Mouse (Mus musculus): ENCODE data around the gene Tenm4. TPM values are rescaled to one million over a fixed set of nuclear protein-coding genes. Genes with fewer than 3 reads are reported as not detected.

Gene Tenm4
- polyA plus RNA-seq, 2 experiments, result 0.11 to 0.28 TPM

DNA sequence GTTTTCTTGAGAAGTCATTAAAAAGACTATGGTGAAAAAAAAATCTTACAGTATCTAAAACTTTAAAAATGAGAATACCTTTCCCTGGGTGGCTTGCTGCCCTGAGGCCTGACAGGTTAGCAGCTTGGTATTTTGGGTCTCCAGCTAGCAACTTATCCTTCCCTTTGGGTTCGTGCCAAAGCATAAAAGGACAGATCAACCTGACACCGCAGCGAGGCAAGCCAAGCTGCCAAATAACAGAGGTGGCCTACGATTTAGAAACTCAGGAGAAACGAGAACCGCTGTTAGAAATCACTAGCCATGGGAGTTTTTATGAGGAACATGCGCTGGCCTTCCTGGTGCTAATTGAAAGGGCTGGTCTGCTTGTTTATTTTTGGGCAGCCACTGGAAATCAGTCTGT lies 571.2 kb downstream of the Tenm4 start:
- ATAC-seq (ENCODE audit: insufficient read depth) (no peak), DNase-seq (ENCODE audit: low read depth in 3 of 3, low spot score in 3 of 3) (no peak)
- TF ChIP-seq CTCF (IDR thresholded peaks at IDR 0.05; ENCODE audit: low read depth), result no peak
- TF ChIP-seq EP300 (IDR thresholded peaks at IDR 0.05; ENCODE audit: low read depth), result no peak
- H3K4me1 ChIP-seq (replicated peaks; ENCODE audit: control insufficient read depth in 2 of 2, insufficient read depth in 2 of 2, low read length in 1 of 2), result no peaks in the 10 kb centered on the region
- no peaks in the 10 kb centered on the region for H3K27me3 ChIP-seq (ENCODE audit: control insufficient read depth, insufficient read depth, low read length)
- no peaks in the 10 kb centered on the region for H3K36me3 ChIP-seq (replicated peaks; ENCODE audit: control insufficient read depth, insufficient read depth, low read depth)
- no peak overlapping the region for H3K9ac ChIP-seq (replicated peaks)
- no peak overlapping the region for H3K27ac ChIP-seq
- no peak overlapping the region for H3K4me3 ChIP-seq (ENCODE audit: insufficient read depth in 1 of 2, low read depth in 2 of 2, low read length in 2 of 2)
- no peak overlapping the region for H3K4me2 ChIP-seq (ENCODE audit: low read depth)
- 56% methylated on average over 7 of the region's 7 CpGs for WGBS (ENCODE audit: insufficient replicate concordance)
- H3K9me3 ChIP-seq (ENCODE audit: control insufficient read depth, low read length), result no peaks in the 10 kb centered on the region

- 30% methylated on average over 6 of the region's 6 CpGs for WGBS (ENCODE audit: insufficient replicate concordance)
- DNase-seq (ENCODE audit: low read depth in 3 of 3, low spot score in 3 of 3), result no peak
Measured at GRCm38 (mm10) chr7:96745956-96746355, 574.9 kb downstream of the Tenm4 start.

GRCm38 (mm10) chr7:96746706-96747105 lies 575.7 kb downstream of the Tenm4 start:
- Histone ChIP-seq H3K4me1 (replicated peaks; ENCODE audit: control insufficient read depth in 2 of 2, insufficient read depth in 2 of 2, low read length in 1 of 2) (no peaks in the 10 kb centered on the region), H3K9ac (replicated peaks) (no peak overlapping the region), H3K36me3 (replicated peaks; ENCODE audit: control insufficient read depth, insufficient read depth, low read depth) (no peaks in the 10 kb centered on the region), H3K27ac (no peak overlapping the region), H3K4me3 (ENCODE audit: insufficient read depth in 1 of 2, low read depth in 2 of 2, low read length in 2 of 2) (no peak overlapping the region), H3K4me2 (ENCODE audit: low read depth) (no peak overlapping the region), H3K9me3 (ENCODE audit: control insufficient read depth, low read length) (no peaks in the 10 kb centered on the region), H3K27me3 (ENCODE audit: control insufficient read depth, insufficient read depth, low read length) (no peaks in the 10 kb centered on the region)
- TF ChIP-seq CTCF (IDR thresholded peaks at IDR 0.05; ENCODE audit: low read depth) (no peak), EP300 (IDR thresholded peaks at IDR 0.05; ENCODE audit: low read depth) (no peak)
- no peak for DNase-seq (ENCODE audit: low read depth in 3 of 3, low spot score in 3 of 3)
- WGBS (ENCODE audit: insufficient replicate concordance), result 40% methylated on average over 4 of the region's 4 CpGs
- ATAC-seq (ENCODE audit: insufficient read depth), result no peak

More at GRCm38 (mm10) chr7:96745956-96746355, 574.9 kb downstream of the Tenm4 start:
- Histone ChIP-seq H3K4me2 (ENCODE audit: low read depth) (no peak overlapping the region), H3K27ac (no peak overlapping the region), H3K9ac (replicated peaks) (no peak overlapping the region), H3K4me3 (ENCODE audit: insufficient read depth in 1 of 2, low read depth in 2 of 2, low read length in 2 of 2) (no peak overlapping the region), H3K9me3 (ENCODE audit: control insufficient read depth, low read length) (no peaks in the 10 kb centered on the region), H3K4me1 (replicated peaks; ENCODE audit: control insufficient read depth in 2 of 2, insufficient read depth in 2 of 2, low read length in 1 of 2) (no peaks in the 10 kb centered on the region), H3K27me3 (ENCODE audit: control insufficient read depth, insufficient read depth, low read length) (no peaks in the 10 kb centered on the region), H3K36me3 (replicated peaks; ENCODE audit: control insufficient read depth, insufficient read depth, low read depth) (no peaks in the 10 kb centered on the region)
- no peak for ATAC-seq (ENCODE audit: insufficient read depth)
- TF ChIP-seq EP300 (IDR thresholded peaks at IDR 0.05; ENCODE audit: low read depth) (no peak), CTCF (IDR thresholded peaks at IDR 0.05; ENCODE audit: low read depth) (no peak)

DNA sequence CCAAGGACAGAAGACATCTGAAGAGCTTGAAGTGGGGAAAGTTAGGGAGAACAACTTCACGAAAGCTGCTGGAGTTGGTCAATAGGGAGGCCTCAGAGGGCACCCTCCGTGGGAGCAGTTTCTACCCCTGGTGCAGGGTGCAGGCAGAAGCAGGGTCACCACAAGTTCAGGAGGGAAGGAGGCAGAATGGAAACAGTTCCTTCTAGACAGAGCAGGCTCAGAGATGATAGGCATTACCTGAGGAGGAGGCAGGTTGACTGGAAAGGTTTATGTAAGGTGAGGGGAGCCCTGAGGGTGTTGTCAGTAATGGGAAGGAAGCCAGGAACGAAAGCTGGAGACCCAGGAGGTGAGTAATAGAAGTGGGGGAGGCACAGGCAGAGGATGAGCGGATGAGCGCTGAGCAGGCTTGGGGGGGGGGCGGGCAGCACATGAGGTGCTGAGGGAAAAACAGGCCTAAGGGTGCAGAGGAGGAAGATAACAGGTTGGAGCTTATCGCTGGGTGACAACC lies 577.5 kb downstream of the Tenm4 start:
- DNase-seq (ENCODE audit: low read depth in 3 of 3, low spot score in 3 of 3) (no peak), ATAC-seq (ENCODE audit: insufficient read depth) (no peak)
- Histone ChIP-seq H3K9me3 (ENCODE audit: control insufficient read depth, low read length) (no peaks in the 10 kb centered on the region), H3K4me1 (replicated peaks; ENCODE audit: control insufficient read depth in 2 of 2, insufficient read depth in 2 of 2, low read length in 1 of 2) (no peaks in the 10 kb centered on the region), H3K9ac (replicated peaks) (no peak overlapping the region), H3K36me3 (replicated peaks; ENCODE audit: control insufficient read depth, insufficient read depth, low read depth) (no peaks in the 10 kb centered on the region), H3K27me3 (ENCODE audit: control insufficient read depth, insufficient read depth, low read length) (no peaks in the 10 kb centered on the region), H3K4me2 (ENCODE audit: low read depth) (no peak overlapping the region), H3K27ac (no peak overlapping the region), H3K4me3 (ENCODE audit: insufficient read depth in 1 of 2, low read depth in 2 of 2, low read length in 2 of 2) (no peak overlapping the region)
- 54% methylated on average over 7 of the region's 7 CpGs for WGBS (ENCODE audit: insufficient replicate concordance)
- no peak for TF ChIP-seq CTCF (IDR thresholded peaks at IDR 0.05; ENCODE audit: low read depth)
- TF ChIP-seq EP300 (IDR thresholded peaks at IDR 0.05; ENCODE audit: low read depth), result no peak

- Histone ChIP-seq H3K27me3 (ENCODE audit: control insufficient read depth, insufficient read depth, low read length) (no peaks in the 10 kb centered on the region), H3K4me2 (ENCODE audit: low read depth) (no peak overlapping the region), H3K27ac (no peak overlapping the region), H3K9me3 (ENCODE audit: control insufficient read depth, low read length) (no peaks in the 10 kb centered on the region), H3K4me1 (replicated peaks; ENCODE audit: control insufficient read depth in 2 of 2, insufficient read depth in 2 of 2, low read length in 1 of 2) (no peaks in the 10 kb centered on the region), H3K4me3 (ENCODE audit: insufficient read depth in 1 of 2, low read depth in 2 of 2, low read length in 2 of 2) (no peak overlapping the region), H3K36me3 (replicated peaks; ENCODE audit: control insufficient read depth, insufficient read depth, low read depth) (no peaks in the 10 kb centered on the region), H3K9ac (replicated peaks) (no peak overlapping the region)
- ATAC-seq (ENCODE audit: insufficient read depth), result no peak
- TF ChIP-seq EP300 (IDR thresholded peaks at IDR 0.05; ENCODE audit: low read depth) (no peak), CTCF (IDR thresholded peaks at IDR 0.05; ENCODE audit: low read depth) (no peak)
- 80% methylated on average over 8 of the region's 8 CpGs for WGBS (ENCODE audit: insufficient replicate concordance)
- DNase-seq (ENCODE audit: low read depth in 3 of 3, low spot score in 3 of 3), result no peak
Measured at GRCm38 (mm10) chr7:96749753-96750152, 578.7 kb downstream of the Tenm4 start.

Data from liver, embryonic 14.5 days (tissue).